Mouse (Mus musculus) myocyte (in vitro differentiated cells): Measurements from ENCODE around the gene Nsf. TPM values are rescaled to one million over a fixed set of nuclear protein-coding genes. Genes with fewer than 3 reads are reported as not detected.

ENCODE experiments used
- H3K27me3 ChIP-seq: one replicate; pipeline ENCODE4 v1.6.1; 2011; ENCODE audit not compliant: control insufficient read depth, insufficient read depth, insufficient read length
- H3K36me3 ChIP-seq: one replicate; pipeline ENCODE4 v1.6.1; 2011; ENCODE audit not compliant: control insufficient read depth, insufficient read depth
- H3K4me2 ChIP-seq: one replicate; pipeline ENCODE4 v1.6.1; 2011; ENCODE audit warnings: low read depth, control low read depth
- H3K4me3 ChIP-seq: one replicate; pipeline ENCODE4 v1.5.1; 2011; ENCODE audit warnings: mild to moderate bottlenecking, control low read depth, moderate library complexity
- H3K79me2 ChIP-seq: one replicate; pipeline ENCODE4 v1.6.1; 2011; ENCODE audit not compliant: control insufficient read depth, insufficient read depth
- H3ac ChIP-seq: one replicate; pipeline ENCODE4 v1.6.1; 2011; ENCODE audit not compliant: control insufficient read depth, insufficient read length
- CEBPB ChIP-seq: IDR thresholded peaks from 2 replicates; pipeline ENCODE4 v1.6.1; 2011; ENCODE audit warnings: mild to moderate bottlenecking, moderate library complexity; ENCODE audit not compliant: poor library complexity, insufficient read depth, severe bottlenecking
- E2F4 ChIP-seq: IDR thresholded peaks from one replicate; pipeline ENCODE4 v1.6.1; 2011; ENCODE audit warnings: mild to moderate bottlenecking, control low read depth, moderate library complexity; ENCODE audit not compliant: insufficient read depth
- MAX ChIP-seq: IDR thresholded peaks from one replicate; pipeline ENCODE4 v1.6.1; 2011; ENCODE audit warnings: low read depth, mild to moderate bottlenecking, control low read depth
- MYOD1 ChIP-seq, 3 experiments: IDR thresholded peaks; one replicate each; pipeline ENCODE4 v1.6.1; 2011; ENCODE audit warnings: control low read depth in 2 of 3, low read depth in 2 of 3, mild to moderate bottlenecking in 2 of 3, moderate library complexity in 1 of 3; ENCODE audit not compliant: insufficient read length in 2 of 3, control insufficient read depth in 1 of 3
- MYOG ChIP-seq, 3 experiments: IDR thresholded peaks; one replicate each; pipeline ENCODE4 v1.6.1; 2011; ENCODE audit warnings: control low read depth in 2 of 3, low read depth in 2 of 3, mild to moderate bottlenecking in 2 of 3; ENCODE audit not compliant: insufficient read length in 2 of 3, control insufficient read depth in 1 of 3, insufficient read depth in 1 of 3
- POLR2A ChIP-seq: IDR thresholded peaks from one replicate; pipeline ENCODE4 v1.6.1; 2011; ENCODE audit warnings: low read depth, mild to moderate bottlenecking, control low read depth, moderate library complexity; ENCODE audit not compliant: insufficient read length
- POLR2AphosphoS2 ChIP-seq: IDR thresholded peaks from one replicate; pipeline ENCODE4 v1.6.1; 2011; ENCODE audit warnings: low read depth, control low read depth; ENCODE audit not compliant: insufficient read length
- REST ChIP-seq: IDR thresholded peaks from one replicate; pipeline ENCODE4 v1.6.1; 2011; ENCODE audit warnings: mild to moderate bottlenecking, control low read depth, moderate library complexity; ENCODE audit not compliant: insufficient read depth, insufficient read length
- SRF ChIP-seq: IDR thresholded peaks from one replicate; pipeline ENCODE4 v1.6.1; 2011; ENCODE audit warnings: low read depth; ENCODE audit not compliant: control insufficient read depth, insufficient read length
- TCF12 ChIP-seq: IDR thresholded peaks from one replicate; pipeline ENCODE4 v1.6.1; 2011; ENCODE audit warnings: mild to moderate bottlenecking, control low read depth; ENCODE audit not compliant: poor library complexity, insufficient read depth, severe bottlenecking
- TCF3 ChIP-seq: IDR thresholded peaks from one replicate; pipeline ENCODE4 v1.6.1; 2011; ENCODE audit warnings: low read depth, control low read depth; ENCODE audit not compliant: insufficient read length
- USF1 ChIP-seq: IDR thresholded peaks from one replicate; pipeline ENCODE4 v1.6.1; 2011; ENCODE audit warnings: low read depth, mild to moderate bottlenecking, control low read depth, moderate library complexity
- polyA plus RNA-seq: library from polyadenylated mRNA; unstranded; fragments of >200 nt; fragmentation: generic; extraction: Trizol; gene quantifications from one replicate; pipeline ENCODE4 v1.2.1, GENCODE M21; 2012; ENCODE audit warnings: missing spikeins

Gene Nsf
- polyA plus RNA-seq, 1 experiment = 17.2 TPM

DNA sequence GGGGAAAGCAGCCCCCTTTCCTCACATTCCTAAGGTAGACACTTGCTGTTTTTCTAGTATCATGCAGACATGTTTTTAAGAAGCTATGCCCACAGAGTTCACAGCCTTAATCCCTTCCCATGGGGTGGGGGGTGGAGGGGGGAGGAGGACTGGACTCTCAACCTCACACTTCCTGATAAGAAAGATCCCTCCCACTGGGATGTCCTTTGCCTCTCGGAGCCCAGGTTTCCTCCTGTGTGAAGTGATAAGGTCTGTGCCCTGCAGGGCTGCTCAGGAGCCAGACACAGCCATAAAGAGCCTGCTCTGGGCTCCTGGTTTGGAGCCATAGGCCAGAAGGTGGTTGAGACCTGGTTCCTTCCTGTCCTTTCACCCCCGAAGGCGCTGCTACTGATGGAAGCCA lies 139.0 kb downstream of the Nsf start:
- no peaks in the 10 kb centered on the region for H3K79me2 ChIP-seq
- no peak overlapping the region for H3K4me2 ChIP-seq
- H3ac ChIP-seq = no peak overlapping the region
- no peaks in the 10 kb centered on the region for H3K36me3 ChIP-seq
- H3K27me3 ChIP-seq = peaks cover 48% of the 10 kb centered on the region
- no peak overlapping the region for H3K4me3 ChIP-seq
- TF ChIP-seq TCF12 (no peak), SRF (no peak), POLR2AphosphoS2 (no peak), CEBPB (no peak), MYOD1 (IDR thresholded peaks at IDR 0.05; ENCODE audit: control insufficient read depth in 1 of 3, insufficient read length in 2 of 3, low read depth in 2 of 3) (no peak), MYOG (IDR thresholded peaks at IDR 0.05; ENCODE audit: control insufficient read depth in 1 of 3, insufficient read depth in 1 of 3, insufficient read length in 2 of 3, low read depth in 2 of 3) (no peak), E2F4 (no peak), POLR2A (no peak), USF1 (no peak), TCF3 (no peak), MAX (no peak), REST (no peak)

DNA sequence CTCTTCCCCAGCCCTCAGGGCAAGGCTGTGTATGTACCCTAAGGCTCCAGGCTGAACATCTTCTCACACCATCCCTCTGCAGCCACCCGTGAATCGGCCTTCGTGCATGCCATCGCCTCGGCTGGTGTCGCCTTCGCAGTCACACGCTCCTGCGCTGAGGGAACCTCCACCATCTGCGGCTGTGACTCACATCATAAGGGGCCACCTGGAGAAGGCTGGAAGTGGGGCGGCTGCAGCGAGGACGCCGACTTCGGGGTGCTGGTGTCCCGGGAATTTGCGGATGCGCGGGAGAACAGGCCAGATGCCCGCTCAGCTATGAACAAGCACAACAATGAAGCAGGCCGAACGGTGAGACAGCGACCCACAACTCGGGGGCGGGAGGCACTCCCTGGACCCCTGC lies 142.6 kb downstream of the Nsf start:
- no peak overlapping the region for H3ac ChIP-seq
- H3K79me2 ChIP-seq = no peaks in the 10 kb centered on the region
- H3K27me3 ChIP-seq = peaks cover 72% of the 10 kb centered on the region
- H3K36me3 ChIP-seq = no peaks in the 10 kb centered on the region
- H3K4me3 ChIP-seq = no peak overlapping the region
- no peak overlapping the region for H3K4me2 ChIP-seq
- no peak for TF ChIP-seq USF1
- TF ChIP-seq TCF3 = no peak
- no peak for TF ChIP-seq SRF
- TF ChIP-seq MAX = no peak

DNA sequence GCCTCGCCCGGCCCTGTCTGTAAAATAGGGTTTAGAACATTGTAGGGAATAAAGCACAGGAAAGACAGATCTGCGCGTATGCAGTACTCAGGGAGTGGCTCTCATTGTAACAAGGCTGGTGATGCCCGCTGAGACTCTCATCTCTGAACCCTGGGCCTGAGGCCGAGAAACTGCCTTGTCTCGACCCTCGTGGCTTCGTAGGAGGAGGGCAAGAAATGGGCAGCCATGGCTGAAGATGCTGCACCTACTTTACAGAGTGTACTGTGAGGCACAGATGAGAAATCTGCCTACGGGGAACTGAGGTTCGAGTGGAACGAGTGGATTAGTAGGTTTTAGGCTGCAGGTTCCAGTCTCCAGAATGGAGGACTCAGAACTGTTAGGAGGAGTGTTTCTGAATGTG lies 143.2 kb downstream of the Nsf start:
- Histone ChIP-seq H3K4me2 (no peak overlapping the region), H3K79me2 (no peaks in the 10 kb centered on the region), H3ac (no peak overlapping the region), H3K27me3 (peaks cover 68% of the 10 kb centered on the region), H3K4me3 (no peak overlapping the region), H3K36me3 (no peaks in the 10 kb centered on the region)
- TF ChIP-seq USF1 (no peak), REST (no peak), TCF3 (no peak), MYOD1 (IDR thresholded peaks at IDR 0.05; ENCODE audit: control insufficient read depth in 1 of 3, insufficient read length in 2 of 3, low read depth in 2 of 3) (no peak), TCF12 (no peak), MAX (no peak), E2F4 (no peak), SRF (no peak), POLR2AphosphoS2 (no peak), POLR2A (no peak), CEBPB (no peak), MYOG (IDR thresholded peaks at IDR 0.05; ENCODE audit: control insufficient read depth in 1 of 3, insufficient read depth in 1 of 3, insufficient read length in 2 of 3, low read depth in 2 of 3) (no peak)

DNA sequence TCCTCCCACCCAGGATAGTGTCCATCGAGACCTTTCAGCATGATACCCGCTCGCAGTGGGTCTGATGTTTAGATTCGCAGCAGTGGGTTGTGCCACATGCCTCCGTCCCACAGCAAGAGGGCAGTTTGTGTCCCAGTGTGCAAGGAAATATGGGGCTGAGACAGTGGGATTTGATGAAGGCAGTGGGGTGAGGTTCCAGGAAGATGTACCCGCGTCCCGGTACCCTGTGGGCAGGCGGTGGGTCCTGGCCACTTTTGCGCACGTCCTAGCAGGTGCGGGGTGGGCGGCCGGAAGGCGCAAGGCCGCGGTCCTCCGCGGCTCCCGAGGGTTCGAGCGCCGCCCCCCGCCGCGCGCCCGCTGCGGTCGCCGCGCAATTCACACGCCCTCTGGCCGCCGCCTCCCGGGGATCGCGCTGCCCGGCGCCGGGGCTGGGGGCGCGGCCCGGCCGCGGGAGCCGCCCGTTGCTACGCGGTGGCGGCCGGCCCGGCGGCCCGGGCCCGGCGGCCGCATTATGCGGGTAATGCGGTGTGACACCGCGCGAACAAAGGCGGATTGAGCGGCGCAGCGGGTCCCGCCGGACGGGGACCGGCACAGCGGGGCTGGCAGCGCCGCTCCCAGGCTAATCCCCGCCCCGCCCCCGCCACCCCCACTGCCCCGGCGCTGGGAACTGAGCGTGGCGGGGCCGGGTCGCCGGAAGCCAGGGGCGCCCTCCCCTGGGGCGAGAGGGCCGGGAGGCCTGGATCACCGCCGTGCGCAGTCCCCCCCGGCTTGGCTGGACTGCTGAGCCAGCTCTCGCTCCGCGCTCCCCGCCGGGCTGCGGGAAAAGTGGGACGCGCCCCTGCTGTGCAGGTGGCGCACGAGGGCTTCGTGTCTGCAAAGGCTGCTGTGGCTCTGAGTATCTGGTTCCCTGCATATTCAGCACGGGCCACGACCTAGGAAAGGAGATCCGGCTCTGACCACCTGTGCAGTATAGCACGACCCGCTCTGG lies 144.0 kb downstream of the Nsf start:
- no peaks in the 10 kb centered on the region for H3K79me2 ChIP-seq
- H3K4me3 ChIP-seq = no peak overlapping the region
- no peaks in the 10 kb centered on the region for H3K36me3 ChIP-seq
- peak overlapping the region; percentile 45 for H3K4me2 ChIP-seq
- no peak for TF ChIP-seq CEBPB
- peak in 1 of 3 experiments; percentile 17 for TF ChIP-seq MYOG (IDR thresholded peaks at IDR 0.05; ENCODE audit: control insufficient read depth in 1 of 3, insufficient read depth in 1 of 3, insufficient read length in 2 of 3, low read depth in 2 of 3)
- H3K27me3 ChIP-seq = peaks cover 63% of the 10 kb centered on the region
- H3ac ChIP-seq = no peak overlapping the region

DNA sequence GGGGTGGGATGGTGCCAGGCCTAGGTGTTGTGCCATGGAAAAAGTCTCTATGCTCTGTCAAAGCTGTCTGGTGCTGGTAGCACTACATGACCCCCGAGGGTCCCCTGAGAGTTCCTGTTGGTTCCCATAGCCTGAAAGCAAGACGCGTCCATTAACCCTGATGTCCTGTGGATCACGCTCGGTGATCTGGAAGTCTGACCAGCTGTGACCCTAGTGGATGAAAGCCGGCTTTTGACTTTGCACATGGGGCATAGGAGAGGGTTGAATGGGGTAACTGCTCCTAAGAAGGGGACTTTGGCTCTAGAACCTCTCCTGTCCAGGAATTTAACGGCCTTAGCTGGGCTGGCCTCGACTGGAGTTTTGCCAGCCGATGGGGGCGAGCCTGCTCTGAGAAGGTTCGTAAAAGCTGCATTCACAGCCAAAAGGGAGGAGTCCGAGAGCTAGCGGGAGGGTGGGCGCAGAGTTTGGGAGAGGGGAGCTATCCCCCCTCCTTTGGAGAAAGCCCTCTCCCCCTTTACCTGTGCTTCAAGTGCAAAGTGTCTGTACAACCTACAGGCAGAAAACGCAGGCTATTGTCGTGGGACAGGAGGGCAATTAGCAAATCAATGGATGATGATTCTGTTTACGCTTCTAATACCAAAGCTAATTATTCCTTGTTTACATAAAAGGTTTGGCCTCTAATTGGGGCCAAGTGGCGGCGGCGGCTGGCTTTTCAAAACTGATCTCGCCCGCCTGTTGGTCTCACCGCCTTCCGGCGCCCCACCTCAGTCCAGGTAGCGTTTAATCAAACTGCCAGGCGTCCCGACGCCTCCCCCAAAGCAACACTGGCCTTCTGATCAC lies 144.9 kb downstream of the Nsf start:
- Histone ChIP-seq H3K27me3 (peaks cover 63% of the 10 kb centered on the region), H3K79me2 (no peaks in the 10 kb centered on the region), H3ac (no peak overlapping the region), H3K4me3 (no peak overlapping the region), H3K36me3 (no peaks in the 10 kb centered on the region), H3K4me2 (peak overlapping the region; percentile 45)
- TF ChIP-seq POLR2A = no peak
- TF ChIP-seq MYOG (IDR thresholded peaks at IDR 0.05; ENCODE audit: control insufficient read depth in 1 of 3, insufficient read depth in 1 of 3, insufficient read length in 2 of 3, low read depth in 2 of 3) = no peak
- no peak for TF ChIP-seq CEBPB
- no peak for TF ChIP-seq USF1
- TF ChIP-seq MYOD1 (IDR thresholded peaks at IDR 0.05; ENCODE audit: control insufficient read depth in 1 of 3, insufficient read length in 2 of 3, low read depth in 2 of 3) = no peak
- TF ChIP-seq SRF = no peak
- TF ChIP-seq REST = no peak
- TF ChIP-seq TCF3 = no peak
- TF ChIP-seq TCF12 = no peak
- no peak for TF ChIP-seq MAX
- no peak for TF ChIP-seq E2F4
- no peak for TF ChIP-seq POLR2AphosphoS2
